Mouse (Mus musculus): ENCODE results near the gene Rnf5. TPM values are rescaled to one million over a fixed set of nuclear protein-coding genes. Genes with fewer than 3 reads are reported as not detected.

The Rnf5 gene
- polyA plus RNA-seq (2015; fragmentation: Nextera tagmentation; extraction: Ambion mirVana): 70.9 and 75.6 TPM in 2 replicates

DNA sequence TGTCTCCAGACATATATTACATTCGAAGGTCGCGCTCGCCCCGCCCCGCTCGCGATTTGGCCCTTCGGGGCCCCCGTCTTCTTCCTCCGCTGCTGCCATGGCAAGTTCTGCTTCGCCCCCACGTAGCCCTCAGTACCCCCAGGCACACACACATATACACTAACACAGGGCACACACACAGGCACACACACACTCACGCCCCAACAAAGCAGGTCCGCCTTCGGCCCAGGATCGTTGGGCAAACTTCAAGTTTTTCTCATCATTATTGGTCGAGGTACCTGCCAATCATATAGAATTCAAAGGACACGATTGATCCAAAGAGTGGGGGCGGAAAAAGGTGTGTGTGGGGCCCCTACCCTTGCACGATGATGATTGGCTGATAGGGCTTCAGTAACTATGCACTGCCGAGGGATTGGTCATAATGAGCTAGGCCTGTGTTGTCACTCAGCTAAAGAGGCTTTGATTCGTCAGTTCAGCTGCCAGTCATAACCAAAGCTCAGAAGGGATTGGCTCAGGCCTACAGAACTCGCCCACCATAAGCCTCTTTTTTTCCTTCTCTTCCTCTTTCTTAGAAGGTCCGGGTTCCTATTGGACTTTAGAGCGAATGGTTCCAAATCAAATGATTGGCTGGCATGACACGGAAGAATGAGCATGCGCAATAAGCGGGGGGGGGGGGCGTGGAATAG lies at the start of gene Rnf5:
Rnf5 (minus strand) TSS at position 316 of the 686 bp plus-strand sequence.

DNA sequence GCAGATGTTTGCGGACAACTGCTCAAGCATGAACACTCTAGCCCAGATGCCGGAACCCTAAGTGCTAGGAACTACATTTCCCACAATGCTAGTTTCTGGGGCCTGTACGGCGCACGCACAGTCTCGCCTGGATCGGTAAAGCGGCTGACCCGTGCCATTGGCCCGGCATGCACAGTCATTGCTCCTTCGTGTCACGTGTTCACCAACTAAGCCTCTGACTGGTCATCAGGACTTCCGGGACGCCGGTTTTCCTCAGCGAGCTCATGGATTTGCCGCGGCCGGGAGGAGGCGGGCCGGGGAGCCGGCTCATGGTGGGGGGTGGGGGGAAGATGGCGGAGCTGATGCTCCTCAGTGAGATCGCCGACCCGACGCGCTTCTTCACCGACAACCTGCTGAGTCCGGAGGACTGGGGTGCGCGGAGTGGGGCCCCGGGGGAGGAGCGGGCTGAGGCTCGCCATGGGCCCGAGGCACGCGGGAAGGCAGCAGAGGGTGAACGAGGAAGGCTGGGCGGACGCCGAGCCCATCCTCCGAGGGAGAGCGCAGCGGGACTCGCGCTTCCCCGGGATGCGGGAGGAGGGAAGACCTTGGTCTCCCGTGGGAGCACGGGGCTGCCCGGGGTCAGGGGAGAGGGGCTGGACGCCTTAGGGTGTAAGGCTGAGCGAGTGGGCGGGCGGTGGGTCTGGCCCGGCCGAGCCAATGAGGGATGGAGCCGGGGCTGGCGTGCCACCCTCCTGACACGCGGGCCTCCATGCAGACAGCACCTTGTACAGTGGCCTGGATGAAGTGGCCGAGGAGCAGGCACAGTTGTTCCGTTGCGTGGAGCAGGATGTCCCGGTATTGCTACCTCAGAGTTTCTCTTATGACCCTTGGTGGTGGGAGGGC lies 43.7 kb upstream of the Rnf5 start, which contains the start of gene Atf6b:
Atf6b (plus strand) TSS at position 241 of the 882 bp plus-strand sequence.

DNA sequence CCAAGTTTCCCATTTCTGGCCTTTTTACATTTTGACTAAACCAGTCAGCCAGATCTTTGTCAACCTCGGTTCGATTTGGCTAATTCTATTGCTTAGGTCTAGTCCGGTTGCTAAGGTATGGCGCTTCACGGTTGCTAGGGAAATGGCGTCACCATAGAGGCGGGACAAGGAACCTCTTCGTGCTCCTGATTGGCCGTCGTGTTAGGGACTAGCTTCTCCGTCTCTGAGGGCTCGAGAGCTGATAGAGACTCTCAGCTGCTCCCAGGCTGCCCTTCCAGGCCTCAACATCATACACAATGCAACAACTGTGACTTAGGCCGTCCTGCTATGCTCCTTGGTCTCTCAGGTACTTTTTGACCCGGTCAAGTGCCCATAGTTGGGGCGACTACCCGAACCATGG lies 41.1 kb upstream of the Rnf5 start, which contains the start of gene Fkbpl:
Fkbpl (plus strand) TSS at position 157 of the 400 bp plus-strand sequence.

DNA sequence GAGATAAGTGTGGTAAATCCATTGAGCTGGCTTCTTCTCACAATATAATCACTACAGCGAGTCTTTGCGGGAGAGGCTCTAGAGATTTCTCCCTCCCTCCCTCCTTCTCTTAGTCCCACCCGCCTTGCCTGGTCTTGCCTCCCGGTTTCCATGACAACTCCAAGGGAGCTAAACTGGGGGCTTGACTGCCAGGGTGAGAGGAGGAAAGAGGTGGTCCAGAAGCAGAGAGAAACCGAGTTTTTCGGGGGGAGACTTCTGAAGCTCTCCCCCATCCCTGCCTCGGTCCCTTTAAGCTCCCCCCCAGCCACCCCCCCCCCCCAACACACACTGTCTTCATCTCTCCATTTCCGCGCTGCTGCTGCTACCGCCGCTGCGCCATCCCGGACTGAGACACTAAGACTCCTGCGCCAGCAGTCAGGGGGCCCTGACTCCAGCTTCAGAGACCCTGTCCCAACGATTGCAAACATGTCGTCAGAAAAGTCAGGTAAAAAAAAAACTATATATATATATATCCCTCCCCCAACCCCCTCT lies 25.8 kb upstream of the Rnf5 start, which contains the start of gene Prrt1:
Prrt1 (plus strand) TSS at position 313 of the 531 bp plus-strand sequence.

DNA sequence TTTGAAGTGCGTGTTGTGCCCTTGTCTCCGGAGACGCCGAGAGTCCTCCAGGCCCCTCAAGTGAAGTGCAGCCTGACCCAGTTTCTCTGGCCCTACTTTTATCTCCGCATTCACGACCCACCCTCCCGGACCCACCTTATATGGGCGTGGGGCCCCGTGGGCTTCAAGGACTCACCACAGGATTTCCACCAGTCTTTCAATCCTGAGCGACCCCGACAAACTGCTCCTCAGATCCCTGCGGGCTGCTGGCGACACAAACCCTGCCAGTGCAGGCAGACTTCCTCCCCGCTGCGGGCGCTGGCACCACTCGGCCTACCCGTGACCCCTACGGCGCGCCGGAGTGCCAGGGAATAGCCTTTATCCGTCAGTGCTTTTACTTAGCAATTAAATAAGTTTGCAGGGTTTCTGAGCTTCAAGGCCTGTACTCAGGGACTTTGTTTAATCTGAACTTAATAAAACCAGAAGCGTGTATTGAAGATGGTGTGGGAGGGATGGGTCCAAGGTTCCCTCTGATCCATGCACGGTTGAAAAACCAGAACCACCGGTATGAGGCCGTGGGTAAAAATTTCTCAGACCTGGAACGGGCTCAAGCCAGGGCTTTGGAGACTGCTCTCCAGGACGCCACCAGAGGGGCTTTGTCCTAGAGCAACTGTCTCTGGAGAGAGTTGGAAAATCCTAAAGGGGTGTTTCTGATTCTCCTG lies 24.6 kb upstream of the Rnf5 start, which contains the start of gene Ppt2:
Ppt2 (minus strand) TSS at position 568 of the 701 bp plus-strand sequence.

DNA sequence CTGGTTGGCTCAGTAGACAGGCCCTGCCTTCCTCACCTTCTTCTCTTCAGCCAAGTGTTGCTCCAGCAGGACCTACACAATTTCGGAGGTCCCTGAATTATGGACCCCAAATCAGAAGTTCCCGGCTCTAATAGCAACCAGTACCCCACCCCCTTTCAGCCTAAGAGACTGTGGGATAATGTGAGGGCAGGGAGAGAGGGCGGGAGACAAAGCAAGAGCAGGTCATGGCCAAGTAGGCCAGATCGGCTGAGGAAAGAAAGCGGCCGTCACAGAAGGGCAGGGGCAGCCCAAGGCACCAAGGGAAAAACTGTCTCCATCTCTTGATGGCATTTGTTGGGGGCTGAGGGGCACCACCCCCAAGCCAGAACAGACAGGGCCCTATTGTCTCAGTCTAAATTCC lies 12.4 kb upstream of the Rnf5 start, which contains the start of gene Egfl8:
Egfl8 (minus strand) TSS at position 101 of the 400 bp plus-strand sequence.

DNA sequence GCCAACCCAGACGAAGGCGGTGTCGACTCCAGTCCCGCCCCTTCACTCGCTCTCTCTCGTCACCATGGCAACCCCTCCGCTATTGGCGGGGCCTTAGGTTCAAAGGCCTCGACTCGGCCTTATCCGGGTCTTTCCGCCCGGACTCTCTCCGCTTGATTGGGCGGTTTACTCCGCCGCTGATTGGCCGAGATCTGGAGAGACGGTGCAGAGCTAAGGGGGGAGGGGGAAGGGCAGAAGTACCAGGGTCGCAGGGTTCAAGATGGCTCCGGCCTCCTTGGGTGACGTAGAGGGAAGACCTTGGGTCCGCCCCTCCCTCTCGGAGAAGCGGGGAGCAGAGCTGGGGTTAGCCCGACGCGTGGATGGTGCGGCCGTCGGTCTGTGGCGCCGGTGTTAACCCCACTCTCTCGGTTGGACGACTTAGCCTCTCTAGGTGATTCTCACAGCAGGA lies 595 bp upstream of the Rnf5 start, which contains the start of gene Agpat1:
Agpat1 (plus strand) TSS at position 202 of the 448 bp plus-strand sequence.

DNA sequence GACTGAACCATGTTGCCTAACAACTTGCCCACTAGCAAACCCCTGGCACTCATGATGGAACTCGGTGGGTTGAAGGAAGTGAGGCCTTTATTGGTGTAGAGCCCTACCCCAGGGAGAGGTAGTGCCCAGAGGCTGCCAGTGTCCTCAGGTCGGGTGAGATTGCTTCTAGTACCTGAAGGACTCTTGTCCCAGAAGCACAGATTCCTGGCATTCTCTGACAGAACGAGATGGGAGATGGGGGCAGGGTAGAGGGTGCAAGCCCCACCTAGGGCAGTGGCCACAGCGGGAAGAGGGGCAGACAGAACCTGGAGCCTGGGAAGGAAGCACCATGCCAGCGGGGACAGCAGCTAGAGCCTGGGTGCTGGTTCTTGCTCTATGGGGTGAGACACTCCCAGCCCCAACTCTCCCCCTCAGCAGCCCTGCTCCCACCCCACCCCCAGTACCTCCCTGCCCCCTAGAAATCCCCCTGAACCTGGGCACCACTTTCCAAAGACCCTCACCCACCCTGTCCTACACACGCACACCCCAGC lies 5.9 kb downstream of the Rnf5 start, which contains the start of gene Ager:
Ager (plus strand) TSS at position 297 of the 530 bp plus-strand sequence.

DNA sequence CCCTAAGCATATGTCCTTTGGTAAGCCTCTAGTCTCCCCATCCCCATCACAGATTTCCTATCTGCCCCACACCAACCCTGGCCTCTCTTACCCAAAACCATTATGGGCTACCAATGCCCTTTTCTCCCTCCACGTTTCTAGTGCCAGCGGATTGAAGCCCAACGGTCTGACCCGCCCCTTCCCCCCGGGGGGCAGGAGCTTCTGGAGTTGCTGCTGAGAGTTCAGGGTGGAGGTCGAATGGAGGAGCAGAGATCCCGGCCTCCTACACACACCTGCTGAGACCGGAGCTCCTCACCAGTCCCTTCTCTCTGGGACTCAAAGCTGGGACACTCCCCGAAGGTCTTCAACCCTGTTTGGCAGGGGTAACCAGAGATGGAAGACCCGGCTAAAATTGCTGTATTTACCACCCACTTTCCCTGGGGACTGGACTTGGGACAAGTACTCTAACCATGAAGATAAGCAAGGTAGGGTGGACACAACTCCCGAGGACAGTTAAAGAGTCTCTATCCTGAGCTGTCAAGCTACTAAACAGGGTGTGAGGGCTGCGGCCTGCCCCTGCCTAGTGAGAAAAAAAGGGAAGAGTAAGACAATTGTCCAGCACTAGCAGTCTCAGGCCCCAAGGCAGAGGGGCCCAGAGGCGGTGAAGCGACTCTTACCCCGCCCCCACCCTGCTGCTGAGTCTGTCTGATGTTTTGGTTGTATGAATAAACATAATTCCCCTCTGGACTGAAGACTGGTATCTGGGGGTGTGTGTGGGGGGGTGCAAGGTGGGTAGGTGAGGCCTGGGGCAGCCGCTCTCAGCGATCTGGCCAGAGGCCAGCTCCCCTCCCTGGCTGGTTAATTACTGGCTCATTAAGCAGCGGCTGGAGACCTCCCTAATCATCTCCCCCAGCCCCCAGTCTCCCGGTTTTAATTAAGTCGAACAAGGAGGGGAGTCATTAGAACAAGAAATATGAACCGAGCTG lies 12.2 kb downstream of the Rnf5 start, which contains the start of gene Pbx2:
Pbx2 (plus strand) TSS at position 238 of the 965 bp plus-strand sequence.

DNA sequence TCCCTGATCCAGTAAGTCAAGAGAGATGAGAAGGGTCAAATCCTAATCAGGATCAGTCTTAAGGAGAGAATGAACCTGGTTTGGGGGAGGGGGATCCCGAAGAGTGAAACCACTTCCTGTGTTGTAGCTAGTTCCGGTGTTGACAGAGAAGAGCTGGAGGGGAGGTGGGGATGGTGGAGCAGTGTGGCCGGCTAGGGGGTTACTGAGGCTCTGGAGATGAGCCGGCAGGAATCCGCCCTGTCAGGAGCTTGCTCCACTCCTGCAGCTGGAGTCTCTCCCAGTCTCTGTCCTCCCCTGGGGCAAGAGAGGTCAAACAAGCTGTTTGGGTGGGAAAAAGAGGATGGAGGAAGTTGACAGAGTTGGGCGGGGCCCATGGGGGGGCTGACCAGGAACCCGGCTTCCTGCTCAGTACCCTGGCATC lies 13.8 kb downstream of the Rnf5 start, which contains the start of gene Gpsm3:
Gpsm3 (plus strand) TSS at position 126 of the 421 bp plus-strand sequence.

DNA sequence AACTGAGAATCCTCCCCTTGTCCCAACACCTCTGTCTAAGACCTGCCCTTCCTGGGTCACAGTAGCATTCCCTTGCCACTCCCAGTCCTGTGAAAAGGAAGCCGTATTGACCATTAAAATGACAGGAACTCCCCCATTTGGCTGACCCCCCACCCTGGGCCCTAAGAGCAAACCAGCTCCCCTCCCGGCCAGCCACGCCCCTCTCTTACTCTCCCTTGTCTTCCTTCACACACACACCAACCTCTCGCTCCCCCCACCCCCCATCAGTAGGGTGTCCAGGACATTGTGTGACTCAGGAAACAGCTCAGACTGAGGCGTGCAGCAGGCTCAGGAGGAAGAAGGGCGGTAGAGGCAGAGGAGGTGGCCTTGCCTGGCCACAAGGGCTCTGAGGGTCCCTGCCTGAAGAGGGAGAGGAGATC lies 39.5 kb downstream of the Rnf5 start, which contains the start of gene Notch4:
Notch4 (plus strand) TSS at position 266 of the 419 bp plus-strand sequence.

Other genes with a start within 250 kb of the Rnf5 start
- gene Btnl2, start 248.9 kb downstream of the Rnf5 start, polyA plus RNA-seq (2015; fragmentation: Nextera tagmentation; extraction: Ambion mirVana): 0.20 and 0.27 TPM in 2 replicates
- gene Btnl1, start 226.6 kb downstream of the Rnf5 start, polyA plus RNA-seq (2015; fragmentation: Nextera tagmentation; extraction: Ambion mirVana): 0.07 and 0.14 TPM in 2 replicates
- gene BC051142, start 204.9 kb downstream of the Rnf5 start, polyA plus RNA-seq (2015; fragmentation: Nextera tagmentation; extraction: Ambion mirVana): 0.20 and 0.57 TPM in 2 replicates
- gene Btnl4, start 126.4 kb downstream of the Rnf5 start, polyA plus RNA-seq (2015; fragmentation: Nextera tagmentation; extraction: Ambion mirVana): not detected in 2 replicates
- gene Btnl6, start 86.3 kb downstream of the Rnf5 start, polyA plus RNA-seq (2015; fragmentation: Nextera tagmentation; extraction: Ambion mirVana): not detected in 2 replicates
- 2.3 and 4.1 TPM in 2 replicates for gene Notch4, start 39.4 kb downstream of the Rnf5 start, polyA plus RNA-seq (2015; fragmentation: Nextera tagmentation; extraction: Ambion mirVana)
- 43.9 and 63.3 TPM in 2 replicates for gene Gpsm3, start 13.9 kb downstream of the Rnf5 start, polyA plus RNA-seq (2015; fragmentation: Nextera tagmentation; extraction: Ambion mirVana)
- 7.4 and 9.3 TPM in 2 replicates for gene Pbx2, start 12.4 kb downstream of the Rnf5 start, polyA plus RNA-seq (2015; fragmentation: Nextera tagmentation; extraction: Ambion mirVana)
- 2.8 and 3.9 TPM in 2 replicates for gene Ager, start 5.8 kb downstream of the Rnf5 start, polyA plus RNA-seq (2015; fragmentation: Nextera tagmentation; extraction: Ambion mirVana)
- 22.9 and 23.1 TPM in 2 replicates for gene Agpat1, start 572 bp upstream of the Rnf5 start, polyA plus RNA-seq (2015; fragmentation: Nextera tagmentation; extraction: Ambion mirVana)
- 2.1 and 2.8 TPM in 2 replicates for gene Egfl8, start 12.3 kb upstream of the Rnf5 start, polyA plus RNA-seq (2015; fragmentation: Nextera tagmentation; extraction: Ambion mirVana)
- gene Ppt2, start 24.8 kb upstream of the Rnf5 start, polyA plus RNA-seq (2015; fragmentation: Nextera tagmentation; extraction: Ambion mirVana): 10.5 and 14.2 TPM in 2 replicates
- 0.11 and 0.19 TPM in 2 replicates for gene Prrt1, start 25.8 kb upstream of the Rnf5 start, polyA plus RNA-seq (2015; fragmentation: Nextera tagmentation; extraction: Ambion mirVana)
- gene Fkbpl, start 41.1 kb upstream of the Rnf5 start, polyA plus RNA-seq (2015; fragmentation: Nextera tagmentation; extraction: Ambion mirVana): 6.8 and 8.6 TPM in 2 replicates
- 18.6 and 26.1 TPM in 2 replicates for gene Atf6b, start 43.5 kb upstream of the Rnf5 start, polyA plus RNA-seq (2015; fragmentation: Nextera tagmentation; extraction: Ambion mirVana)
- gene Tnxb, start 66.8 kb upstream of the Rnf5 start, polyA plus RNA-seq (2015; fragmentation: Nextera tagmentation; extraction: Ambion mirVana): 2.2 and 3.9 TPM in 2 replicates
- 2.7 and 2.8 TPM in 2 replicates for gene C4b, start 140.2 kb upstream of the Rnf5 start, polyA plus RNA-seq (2015; fragmentation: Nextera tagmentation; extraction: Ambion mirVana)
- not detected in 2 replicates for gene Cyp21a1, start 200.9 kb upstream of the Rnf5 start, polyA plus RNA-seq (2015; fragmentation: Nextera tagmentation; extraction: Ambion mirVana)
- gene Stk19, start 233.3 kb upstream of the Rnf5 start, polyA plus RNA-seq (2015; fragmentation: Nextera tagmentation; extraction: Ambion mirVana): 33.1 and 34.3 TPM in 2 replicates
- gene Dxo, start 233.3 kb upstream of the Rnf5 start, polyA plus RNA-seq (2015; fragmentation: Nextera tagmentation; extraction: Ambion mirVana): 32.9 and 33.7 TPM in 2 replicates
- 22.8 and 27.9 TPM in 2 replicates for gene Skiv2l, start 246.5 kb upstream of the Rnf5 start, polyA plus RNA-seq (2015; fragmentation: Nextera tagmentation; extraction: Ambion mirVana)
- 49.8 and 51.5 TPM in 2 replicates for gene Nelfe, start 246.7 kb upstream of the Rnf5 start, polyA plus RNA-seq (2015; fragmentation: Nextera tagmentation; extraction: Ambion mirVana)

All from spleen, postnatal 0 days (tissue).